24 mouse cellular contexts compared by ENCODE assay signal in genomic region chr10:125984473-125985035, GRCm38 (mm10). TPM values are rescaled to one million over a fixed set of nuclear protein-coding genes. Genes with fewer than 3 reads are reported as not detected.
DNase-seq lines count a peak whose midpoint lies in the region; ATAC-seq and TF ChIP-seq lines count a peak whose summit lies in the region.
"Had no signal": no experiment of that assay in that cellular context is flagged by ENCODE, and none has a peak within 500 bp of the region (broad histone marks: within the 10 kb centered on the region; RNA-seq: fewer than 3 reads in every experiment).

No protein-coding gene starts in this region.

- peak; percentile 50 for ATAC-seq in kidney, embryonic 14.5 days (ENCODE audit: low FRiP score, low TSS enrichment)
- ATAC-seq in lung, embryonic 14.5 days (ENCODE audit: insufficient read depth) = no peak
- ATAC-seq in embryonic facial prominence, embryonic 13.5 days (ENCODE audit: insufficient number of reproducible peaks, insufficient read depth, low FRiP score, low TSS enrichment, low read depth) = 0 out of 2 replicates have a peak, but pooled peaks have one; percentile 34
- no peak for ATAC-seq in granulocyte monocyte progenitor cell, adult 5-6 weeks (replicated peaks; ENCODE audit: poor library complexity, severe bottlenecking)
- ATAC-seq: CD4-positive, CD25-positive, alpha-beta regulatory T cell, adult 4 months; forebrain, postnatal 0 days had no signal

- H3K36me3 ChIP-seq in kidney, embryonic 14.5 days (ENCODE audit: control insufficient read depth, insufficient read depth, low read length) = peaks cover 39% of the 10 kb centered on the region
- H3K36me3 ChIP-seq in kidney, adult 2 months (ENCODE audit: control insufficient read depth, insufficient read depth, low read length) = no peaks in the 10 kb centered on the region
- peaks cover 32% of the 10 kb centered on the region for H3K36me3 ChIP-seq in lung, embryonic 14.5 days (ENCODE audit: insufficient read depth)
- peaks cover 59% of the 10 kb centered on the region for H3K36me3 ChIP-seq in embryonic facial prominence, embryonic 13.5 days
- H3K36me3 ChIP-seq: forebrain, embryonic 12.5 days; G1E; heart, embryonic 15.5 days had no signal

- no peaks in the 10 kb centered on the region for H3K9me3 ChIP-seq in kidney, embryonic 14.5 days (ENCODE audit: control insufficient read depth, low read length)
- no peaks in the 10 kb centered on the region for H3K9me3 ChIP-seq in lung, embryonic 14.5 days (ENCODE audit: low read depth, low read length)
- H3K9me3 ChIP-seq in embryonic facial prominence, embryonic 13.5 days = no peaks in the 10 kb centered on the region
- H3K9me3 ChIP-seq: forebrain, embryonic 12.5 days; heart, embryonic 15.5 days had no signal

- no peak for DNase-seq in kidney, adult 2 months
- peak; percentile 41 for DNase-seq in lung, embryonic 14.5 days
- no peak for DNase-seq in lung, postnatal 4 days
- DNase-seq in NIH3T3 (ENCODE audit: low read depth) = peak; percentile 71
- no peak for DNase-seq in frontal cortex, adult 2 months (ENCODE audit: extremely low spot score in 1 of 2, low spot score in 1 of 2)
- DNase-seq: adrenal gland, postnatal 14 days; B cell, adult 2 months; cerebellum, adult 11-12 months; cerebellum, adult 9-10 months; cerebellum, postnatal 25 days; forebrain, postnatal 0 days; gastrocnemius, adult 2 months; gastrocnemius, postnatal 25 days; heart, adult 18-20 months; heart, postnatal 14 days had no signal

- peaks cover 3% of the 10 kb centered on the region for H3K4me1 ChIP-seq in kidney, embryonic 14.5 days (ENCODE audit: control insufficient read depth, insufficient read depth, low read length)
- peaks cover 7% of the 10 kb centered on the region; the same call in 1 of the 2 replicates for H3K4me1 ChIP-seq in kidney, adult 2 months (ENCODE audit: control insufficient read depth, insufficient read depth, low read length)
- 0 out of 2 replicates have a peak, but pooled peaks cover 6% of the 10 kb centered on the region for H3K4me1 ChIP-seq in lung, embryonic 14.5 days (ENCODE audit: insufficient read depth)
- H3K4me1 ChIP-seq in embryonic facial prominence, embryonic 13.5 days = peaks cover 57% of the 10 kb centered on the region
- H3K4me1 ChIP-seq: heart, embryonic 15.5 days had no signal

- H3K9ac ChIP-seq in kidney, embryonic 14.5 days (ENCODE audit: low read depth, low read length) = no peak overlapping the region
- H3K9ac ChIP-seq in lung, embryonic 14.5 days = no peak overlapping the region
- H3K9ac ChIP-seq in embryonic facial prominence, embryonic 13.5 days = no peak overlapping the region
- H3K9ac ChIP-seq: forebrain, embryonic 12.5 days; forebrain, postnatal 0 days; heart, embryonic 15.5 days; hindbrain, embryonic 14.5 days had no signal

- no peak overlapping the region for H3K4me2 ChIP-seq in kidney, embryonic 14.5 days (replicated peaks; ENCODE audit: low read depth, low read length)
- no peak overlapping the region for H3K4me2 ChIP-seq in lung, embryonic 14.5 days
- no peak overlapping the region for H3K4me2 ChIP-seq in embryonic facial prominence, embryonic 13.5 days
- H3K4me2 ChIP-seq: forebrain, embryonic 12.5 days; heart, embryonic 11.5 days; heart, embryonic 15.5 days; hindbrain, embryonic 14.5 days had no signal

- no peaks in the 10 kb centered on the region for H3K27me3 ChIP-seq in kidney, embryonic 14.5 days (ENCODE audit: control insufficient read depth, insufficient read depth, low read length)
- no peaks in the 10 kb centered on the region for H3K27me3 ChIP-seq in kidney, adult 2 months (replicated peaks; ENCODE audit: control insufficient read depth, insufficient read depth, low read length)
- no peaks in the 10 kb centered on the region for H3K27me3 ChIP-seq in lung, embryonic 14.5 days (ENCODE audit: insufficient read depth, low read length)
- H3K27me3 ChIP-seq in embryonic facial prominence, embryonic 13.5 days = no peaks in the 10 kb centered on the region
- H3K27me3 ChIP-seq: heart, embryonic 15.5 days had no signal

- H3K27ac ChIP-seq in kidney, embryonic 14.5 days (ENCODE audit: low read depth, low read length) = no peak overlapping the region
- no peak overlapping the region for H3K27ac ChIP-seq in kidney, adult 2 months (ENCODE audit: insufficient read depth, low read depth, low read length)
- no peak overlapping the region for H3K27ac ChIP-seq in lung, embryonic 14.5 days (ENCODE audit: low read depth)
- no peak overlapping the region for H3K27ac ChIP-seq in embryonic facial prominence, embryonic 13.5 days
- H3K27ac ChIP-seq: forebrain, embryonic 12.5 days; gastrocnemius, adult 2 months; heart, embryonic 15.5 days; hindbrain, embryonic 14.5 days had no signal

- TF ChIP-seq POLR2A in kidney, adult 2 months (IDR thresholded peaks at IDR 0.05; ENCODE audit: low read depth, low read length) = no peak

- WGBS in kidney, embryonic 14.5 days = 72% methylated on average over 9 of the region's 9 CpGs
- WGBS in kidney, adult 2 months = 73% methylated on average over 9 of the region's 9 CpGs
- WGBS in lung, embryonic 14.5 days = 72% methylated on average over 9 of the region's 9 CpGs
- WGBS in embryonic facial prominence, embryonic 13.5 days = 64% methylated on average over 9 of the region's 9 CpGs

- H3K4me3 ChIP-seq in kidney, embryonic 14.5 days (ENCODE audit: low read length) = no peak overlapping the region
- no peak overlapping the region for H3K4me3 ChIP-seq in kidney, adult 2 months (ENCODE audit: insufficient read depth, low read depth, low read length)
- H3K4me3 ChIP-seq in lung, embryonic 14.5 days (ENCODE audit: low read depth, low read length) = no peak overlapping the region
- no peak overlapping the region for H3K4me3 ChIP-seq in embryonic facial prominence, embryonic 13.5 days
- H3K4me3 ChIP-seq: forebrain, embryonic 12.5 days; gastrocnemius, adult 2 months; heart, embryonic 15.5 days had no signal

- TF ChIP-seq CTCF in kidney, adult 2 months (conservative IDR thresholded peaks at IDR 0.05; ENCODE audit: insufficient read depth, insufficient read length, low read depth, low read length) = no peak
- TF ChIP-seq CTCF in lung, embryonic 14.5 days (IDR thresholded peaks at IDR 0.05; ENCODE audit: low read depth) = no peak

RNA-seq across cellular contexts. Expression of gene Lrig3, which starts 18.6 kb away (rescaled TPM):
- polyA plus RNA-seq in kidney, embryonic 14.5 days (2014; fragmentation: Nextera tagmentation; extraction: Ambion mirVana) = 25.7 and 30.1 TPM in 2 replicates
- 7.1 and 8.8 TPM in 2 replicates for polyA plus RNA-seq in kidney, adult 2 months (2012; rRNA removed)
- 12.0 and 12.1 TPM in 2 replicates for polyA plus RNA-seq in lung, embryonic 14.5 days (2014; fragmentation: Nextera tagmentation; extraction: Ambion mirVana)
- polyA plus RNA-seq in embryonic facial prominence, embryonic 13.5 days (2015; fragmentation: Nextera tagmentation; extraction: Ambion mirVana) = 35.3 and 37.4 TPM in 2 replicates
- 1.8 TPM in 1 of 2 replicates, not detected in the other for total RNA-seq in granulocyte monocyte progenitor cell, adult 5-6 weeks (2014; fragmentation: Nextera tagmentation)
- 1.5 and 1.9 TPM in 2 replicates for total RNA-seq in granulocyte monocyte progenitor cell, adult 5-6 weeks (2017)
- polyA plus RNA-seq in frontal cortex, adult 2 months (2012; rRNA removed) = 2.1 and 2.7 TPM in 2 replicates
- polyA plus RNA-seq: G1E had no signal

Comparison
In these comparisons a context has a peak if more than half of its experiments do, and no peak if none do; other contexts are left out.
1. DNase-seq: peak in lung, embryonic 14.5 days (single experiment) and NIH3T3 (single experiment); none in kidney, adult 2 months (single experiment), lung, postnatal 4 days (0 of 2) and frontal cortex, adult 2 months (0 of 2).
2. ATAC-seq: peak in kidney, embryonic 14.5 days (single experiment) and embryonic facial prominence, embryonic 13.5 days (single experiment); none in lung, embryonic 14.5 days (single experiment) and granulocyte monocyte progenitor cell, adult 5-6 weeks (single experiment).